Mouse (Mus musculus) G1E-ER4 (cell line): Measurements from ENCODE around the gene Plcb1. TPM values are rescaled to one million over a fixed set of nuclear protein-coding genes. Genes with fewer than 3 reads are reported as not detected.

ENCODE experiments used
- GATA1 ChIP-seq: IDR thresholded peaks from one replicate; pipeline ENCODE4 v1.8.0; 2012; ENCODE audit warnings: low read length, inconsistent platforms
- polyA plus RNA-seq: library from polyadenylated mRNA; stranded (reverse); fragments of >175 nt; gene quantifications from 2 replicates; pipeline ENCODE4 v1.2.3, GENCODE M21; 2012

The Plcb1 gene
- polyA plus RNA-seq, 1 experiment = not detected

GRCm38 (mm10) chr2:135225604-135226025 lies 439.7 kb downstream of the Plcb1 start:
- no peak for TF ChIP-seq GATA1

GRCm38 (mm10) chr2:135230262-135230661 lies 444.4 kb downstream of the Plcb1 start:
- TF ChIP-seq GATA1 = no peak

GRCm38 (mm10) chr2:135242662-135243316 lies 456.9 kb downstream of the Plcb1 start:
- TF ChIP-seq GATA1 = no peak

GRCm38 (mm10) chr2:135243764-135244163 lies 457.9 kb downstream of the Plcb1 start:
- TF ChIP-seq GATA1 = no peak

GRCm38 (mm10) chr2:135249925-135250324 lies 464.1 kb downstream of the Plcb1 start:
- TF ChIP-seq GATA1 = no peak

- no peak for TF ChIP-seq GATA1
These were observed 466.0 kb downstream of the Plcb1 start for GRCm38 (mm10) chr2:135251821-135252315.

GRCm38 (mm10) chr2:135259136-135259535 lies 473.3 kb downstream of the Plcb1 start:
- TF ChIP-seq GATA1 = no peak

GRCm38 (mm10) chr2:135263943-135264342 lies 478.1 kb downstream of the Plcb1 start:
- no peak for TF ChIP-seq GATA1

- no peak for TF ChIP-seq GATA1
These were observed 489.1 kb downstream of the Plcb1 start for GRCm38 (mm10) chr2:135274949-135275348.

- no peak for TF ChIP-seq GATA1
These were observed 492.6 kb downstream of the Plcb1 start for GRCm38 (mm10) chr2:135278506-135278905.

GRCm38 (mm10) chr2:135279026-135279425 lies 493.2 kb downstream of the Plcb1 start:
- no peak for TF ChIP-seq GATA1

- no peak for TF ChIP-seq GATA1
These were observed 497.9 kb downstream of the Plcb1 start for GRCm38 (mm10) chr2:135283783-135284182.

- no peak for TF ChIP-seq GATA1
These were observed 510.4 kb downstream of the Plcb1 start for GRCm38 (mm10) chr2:135296184-135296769.

- TF ChIP-seq GATA1 = no peak
These were observed 514.6 kb downstream of the Plcb1 start for GRCm38 (mm10) chr2:135300480-135300879.

- TF ChIP-seq GATA1 = no peak
These were observed 516.6 kb downstream of the Plcb1 start for GRCm38 (mm10) chr2:135302483-135302882.

GRCm38 (mm10) chr2:135305186-135305585 lies 519.3 kb downstream of the Plcb1 start:
- TF ChIP-seq GATA1 = no peak
